Mouse (Mus musculus): Measurements from ENCODE around the gene Fam196a.

Gene Fam196a

GRCm38 (mm10) chr7:134937927-134938609 lies at the start of gene Fam196a:
Gene Fam196a, minus strand, starts transcription at chr7:134938430.
- peak; percentile 17 for DNase-seq

- no peak for DNase-seq
Measured at GRCm38 (mm10) chr7:134961608-134962007, 23.4 kb upstream of the Fam196a start.

GRCm38 (mm10) chr7:134960871-134961270 lies 22.6 kb upstream of the Fam196a start:
- peak; percentile 43 for DNase-seq

GRCm38 (mm10) chr7:134959086-134959485 lies 20.9 kb upstream of the Fam196a start:
- no peak for DNase-seq

- DNase-seq: peak; percentile 12
Measured at GRCm38 (mm10) chr7:134945925-134946716, 7.9 kb upstream of the Fam196a start.

DNA sequence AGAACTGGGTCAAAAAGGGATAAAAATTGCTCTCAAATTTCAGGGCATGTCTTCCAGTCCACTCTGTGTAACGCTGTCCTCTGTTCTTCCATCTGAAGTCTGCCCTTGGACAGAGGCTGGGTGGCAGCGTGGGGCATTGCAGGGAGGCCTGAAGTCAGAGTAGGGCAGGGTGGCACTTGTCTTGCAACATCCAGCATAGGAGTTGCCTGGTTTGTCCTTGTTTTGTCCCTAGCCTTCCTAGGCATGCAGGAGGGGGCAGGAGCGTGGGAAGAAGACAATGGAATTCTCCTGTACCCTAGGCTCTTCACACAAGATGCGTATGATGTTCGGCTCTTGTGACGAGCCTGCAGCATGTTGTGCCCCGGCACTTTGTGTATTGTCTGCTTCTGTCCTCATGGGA lies 5.5 kb upstream of the Fam196a start:
- DNase-seq: no peak

DNA sequence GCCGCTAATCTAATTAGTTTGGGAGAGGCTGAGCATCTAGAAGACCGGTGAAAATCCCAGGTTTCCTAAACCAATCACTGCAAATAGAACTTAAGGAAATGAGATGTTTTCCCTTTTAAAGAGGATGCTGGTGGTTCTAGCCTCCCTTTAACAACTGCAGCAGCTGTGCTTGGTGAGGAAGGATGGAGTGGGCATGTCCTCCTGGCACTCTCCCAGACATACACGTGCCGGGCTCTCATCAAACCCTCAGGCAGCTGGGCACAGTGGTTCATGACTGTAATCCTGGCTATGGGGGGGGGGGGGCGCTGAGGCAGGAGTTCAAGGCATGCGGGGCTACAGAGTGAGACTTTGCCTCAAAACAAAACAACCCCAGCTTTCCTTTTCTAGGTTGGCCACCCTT lies 4.8 kb upstream of the Fam196a start:
- no peak for DNase-seq

- DNase-seq: no peak
Measured at GRCm38 (mm10) chr7:134941891-134942290, 3.7 kb upstream of the Fam196a start.

DNA sequence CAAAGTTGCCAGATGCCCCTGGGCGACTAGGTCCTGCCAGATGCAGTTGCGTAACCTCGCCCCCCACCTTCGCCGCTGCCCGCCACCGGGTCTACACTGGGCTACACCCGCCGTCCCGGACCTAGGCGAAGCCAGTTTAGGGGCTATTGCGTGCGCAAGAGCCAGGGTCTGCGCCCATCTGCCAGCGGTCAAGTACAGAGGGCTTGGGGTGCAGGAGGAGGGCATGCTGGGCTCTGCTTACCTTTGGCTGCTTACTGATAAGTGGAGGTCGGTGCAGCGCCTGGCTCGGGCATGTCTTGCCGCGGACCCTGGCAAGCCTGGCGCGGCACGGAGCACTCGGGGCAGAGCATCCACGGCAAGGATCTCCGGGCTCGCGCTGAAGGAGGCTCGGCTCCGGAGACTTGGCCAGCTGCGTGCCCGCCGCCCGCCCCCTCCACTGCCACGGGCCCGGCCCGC lies 731 bp downstream of the Fam196a start:
- DNase-seq: no peak

DNA sequence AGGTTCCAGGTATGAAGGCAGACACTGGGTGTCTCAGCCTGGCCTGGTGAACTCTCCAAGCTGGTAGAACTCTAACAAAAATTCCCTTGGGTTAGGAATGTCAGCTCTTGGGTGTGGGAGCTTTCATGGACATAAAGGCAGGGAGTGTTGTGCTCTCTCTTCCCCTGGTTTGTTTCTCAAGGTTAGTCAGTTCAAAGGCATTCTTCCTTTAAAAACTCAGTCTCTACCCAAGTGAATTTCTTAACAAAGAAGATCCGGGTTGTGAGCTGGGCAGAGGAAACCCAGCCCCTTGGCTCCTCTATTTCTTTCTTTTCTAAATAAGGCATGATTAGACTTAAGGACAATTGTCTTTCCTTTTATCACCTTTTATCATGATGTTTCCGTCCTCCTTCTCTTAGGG lies 6.3 kb downstream of the Fam196a start:
- no peak for DNase-seq

GRCm38 (mm10) chr7:134901992-134902391 lies 36.2 kb downstream of the Fam196a start:
- no peak for DNase-seq

GRCm38 (mm10) chr7:134899462-134899861 lies 38.8 kb downstream of the Fam196a start:
- DNase-seq: no peak

DNA sequence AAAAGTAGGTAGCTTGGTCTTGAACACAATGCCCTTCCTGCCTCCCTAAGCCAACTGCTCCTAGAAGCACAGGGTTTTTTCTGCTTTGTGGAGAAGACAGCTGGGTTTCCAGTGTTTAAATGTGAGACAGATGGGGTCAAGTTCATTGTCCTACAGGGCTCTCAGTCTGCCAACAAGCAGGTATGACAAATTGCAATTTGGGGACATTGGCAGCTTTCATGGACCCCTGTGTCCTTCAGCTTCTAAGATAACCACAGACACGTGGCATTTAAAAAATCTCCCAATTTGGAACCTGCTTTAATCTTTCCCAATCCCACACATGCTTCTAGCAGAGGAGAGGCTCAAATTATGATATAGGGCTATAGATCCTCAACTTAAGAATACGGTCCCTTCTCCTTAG lies 43.6 kb downstream of the Fam196a start:
- no peak for DNase-seq

GRCm38 (mm10) chr7:134892972-134893371 lies 45.3 kb downstream of the Fam196a start:
- peak; percentile 14 for DNase-seq

DNA sequence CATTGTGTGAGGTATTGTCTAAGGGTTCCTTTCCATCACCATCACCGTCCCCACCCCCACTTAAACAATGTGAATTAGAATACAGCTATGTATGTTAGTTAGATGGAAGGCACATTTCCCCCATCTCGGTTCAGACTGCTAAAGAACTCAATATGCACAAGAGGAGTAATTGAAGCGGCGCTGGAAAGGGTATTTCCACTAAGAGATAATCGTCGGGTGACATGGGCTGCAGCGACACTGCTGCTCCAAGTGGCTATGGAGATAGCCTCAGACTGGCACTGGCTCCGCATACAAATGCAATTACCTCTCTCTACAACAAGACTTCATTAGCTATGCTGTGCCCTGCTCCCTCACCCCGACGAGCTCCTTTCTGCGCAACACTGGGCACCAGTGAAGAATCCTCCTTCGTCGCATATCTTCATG lies 45.8 kb downstream of the Fam196a start:
- no peak for DNase-seq

GRCm38 (mm10) chr7:134883516-134883915 lies 54.7 kb downstream of the Fam196a start:
- no peak for DNase-seq

DNA sequence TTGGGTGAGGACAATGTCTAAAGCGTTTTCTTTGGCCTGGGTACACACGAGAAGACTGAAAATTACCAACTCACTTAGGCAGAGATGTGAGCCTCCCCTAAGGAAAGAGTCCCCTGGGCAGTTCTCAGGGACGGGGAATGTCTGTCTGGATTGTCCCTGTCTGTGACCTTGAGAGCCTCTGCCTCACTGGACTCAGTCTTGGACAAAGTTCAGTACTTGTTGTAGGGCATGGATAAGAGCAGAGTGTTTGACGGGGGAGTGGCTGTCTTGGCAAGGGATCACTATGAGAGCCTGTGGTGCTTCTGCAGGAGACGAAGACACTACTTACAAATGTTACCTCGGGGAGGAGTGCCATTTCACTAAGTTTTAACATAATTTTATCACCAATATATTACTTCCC lies 57.8 kb downstream of the Fam196a start:
- DNase-seq: no peak

GRCm38 (mm10) chr7:134878985-134879384 lies 59.2 kb downstream of the Fam196a start:
- no peak for DNase-seq

- DNase-seq: no peak
Measured at GRCm38 (mm10) chr7:134872981-134873380, 65.2 kb downstream of the Fam196a start.

GRCm38 (mm10) chr7:134872511-134872910 lies 65.7 kb downstream of the Fam196a start:
- no peak for DNase-seq

- DNase-seq: peak; percentile 70
Measured at GRCm38 (mm10) chr7:134864175-134864574, 74.1 kb downstream of the Fam196a start.

GRCm38 (mm10) chr7:134862000-134862399 lies 76.2 kb downstream of the Fam196a start:
- no peak for DNase-seq

GRCm38 (mm10) chr7:134842751-134843150 lies 95.5 kb downstream of the Fam196a start:
- DNase-seq: no peak

DNA sequence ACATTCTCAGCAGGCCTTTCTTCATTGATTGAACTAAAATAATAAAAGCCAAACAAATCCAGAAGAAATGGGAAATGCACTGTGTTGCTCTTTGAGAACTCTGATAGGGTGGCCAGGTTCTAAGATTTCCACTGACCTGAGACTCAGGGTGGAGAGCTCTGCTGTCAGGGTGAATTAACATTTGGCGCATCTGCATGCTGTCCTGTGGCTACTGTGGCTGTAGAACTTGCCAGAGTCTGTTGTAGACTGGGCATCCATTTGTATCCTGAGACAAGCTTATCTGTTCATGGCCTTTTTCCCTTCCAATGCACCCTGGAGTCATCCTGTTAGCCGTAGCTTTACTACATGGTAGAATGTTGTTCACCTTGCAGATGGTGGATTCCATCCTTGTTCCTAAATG lies 98.2 kb downstream of the Fam196a start:
- DNase-seq: no peak

All from thymus, postnatal 4 days (tissue).